Mouse (Mus musculus): ENCODE measurements around the gene Akap6.

The Akap6 gene

DNA sequence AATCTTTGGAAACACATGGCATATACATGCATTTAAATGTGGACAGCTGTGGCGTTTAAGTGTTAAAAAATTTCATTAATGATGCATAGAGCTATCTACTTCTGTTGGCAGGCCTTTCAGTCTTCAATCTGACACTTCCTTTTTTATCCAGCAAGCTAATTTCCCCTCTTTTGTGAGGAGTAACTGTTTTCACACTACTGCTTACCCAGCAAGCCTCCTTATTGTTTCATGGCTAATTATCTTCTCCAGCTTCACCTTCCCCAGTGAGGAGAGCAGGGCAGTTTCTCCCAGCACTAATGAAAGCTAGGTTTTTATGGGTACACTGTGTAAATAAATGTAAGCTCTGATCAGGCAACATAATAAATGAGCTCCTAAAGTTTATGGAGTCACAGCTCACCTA, 425.5 kb downstream of the Akap6 start:
- intact Hi-C loops (cut with DNase I): no loop called here

DNA sequence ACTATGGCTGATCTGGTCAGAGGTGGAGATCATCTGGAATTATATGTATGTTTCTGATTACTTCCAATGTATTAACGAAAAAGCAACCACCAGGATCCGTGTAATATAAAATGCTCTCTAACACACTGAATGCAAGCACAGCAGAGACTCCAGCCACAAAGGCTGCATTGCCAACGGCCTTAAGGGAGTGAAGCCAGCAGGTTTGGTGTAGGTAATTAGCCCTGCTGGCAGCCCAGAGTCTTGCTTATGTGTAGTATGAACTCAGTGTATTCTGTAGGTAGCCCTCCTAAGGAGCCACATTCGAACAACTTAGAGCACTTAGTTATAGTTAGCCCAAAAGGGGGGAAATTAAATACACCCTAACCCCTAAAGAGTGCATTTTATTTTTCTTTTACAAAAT, 426.1 kb downstream of the Akap6 start:
- intact Hi-C loops (cut with DNase I): no loop called here

DNA sequence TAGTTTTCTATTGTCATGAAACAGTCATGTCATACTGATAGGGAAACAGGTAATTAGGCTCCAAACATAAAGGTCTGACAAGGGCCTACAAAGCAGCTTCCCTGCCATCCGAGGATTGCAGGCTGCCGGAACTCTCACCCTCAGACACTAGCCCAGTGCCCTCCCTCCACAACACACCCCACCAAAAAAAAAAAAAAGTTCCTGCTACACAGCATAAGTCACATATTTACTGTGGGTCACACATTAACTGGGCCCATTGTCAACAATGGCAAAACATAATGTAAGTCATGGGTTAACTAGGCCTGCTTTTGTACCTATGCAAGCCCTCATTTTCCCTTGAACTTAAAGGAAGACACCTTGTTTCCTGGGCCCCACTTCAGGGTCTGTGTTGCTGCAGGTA, 435.0 kb downstream of the Akap6 start:
- intact Hi-C loops (cut with DNase I): no loop called here

DNA sequence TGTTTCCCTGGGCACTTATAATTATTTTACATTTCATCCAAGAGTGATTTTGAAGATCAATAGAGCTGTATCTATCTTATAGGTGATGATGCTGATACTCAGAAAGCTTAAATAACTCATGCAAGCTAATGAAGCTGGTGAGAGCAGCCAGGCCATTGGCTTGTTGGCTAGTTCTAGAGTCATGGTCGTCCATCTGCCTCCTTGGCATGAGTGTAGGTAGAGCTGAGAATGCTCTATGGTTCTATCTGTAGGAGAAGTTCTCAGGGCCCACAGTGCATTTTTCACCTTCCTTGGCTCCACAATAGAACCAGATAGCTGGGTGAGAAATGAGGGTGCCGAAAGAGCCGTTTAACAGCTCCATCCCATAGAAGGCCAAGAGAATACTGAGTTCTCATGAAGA, 438.1 kb downstream of the Akap6 start:
- intact Hi-C loops (cut with DNase I): no loop called here

DNA sequence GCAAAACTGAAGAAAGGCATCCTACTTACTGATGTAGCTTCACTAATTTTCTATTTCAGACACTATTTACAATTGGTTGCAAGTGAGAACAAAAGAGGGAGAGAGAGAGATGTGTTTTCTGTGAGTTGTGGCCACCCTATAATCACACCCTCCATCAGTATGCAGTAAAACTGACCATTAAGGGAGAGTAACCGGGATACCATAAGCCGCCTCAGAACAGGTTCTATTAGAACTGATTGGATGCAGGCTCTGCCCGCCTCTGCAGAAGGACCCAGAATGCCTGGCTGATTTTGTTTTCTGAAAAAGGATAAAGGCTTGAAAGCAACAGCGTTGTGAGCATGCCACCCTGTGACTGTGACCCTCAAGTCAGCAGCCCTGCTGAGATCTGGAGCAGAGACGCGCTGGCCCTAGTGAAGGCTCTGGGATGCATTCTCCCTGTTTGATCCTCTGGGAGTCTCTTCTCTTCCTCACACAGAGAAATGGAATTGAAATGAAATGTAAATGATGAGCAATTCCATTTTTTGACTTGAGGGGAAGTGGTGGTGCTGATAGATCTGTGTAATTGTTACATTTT, 445.0 kb downstream of the Akap6 start:
- intact Hi-C loops (cut with DNase I): no loop called here

DNA sequence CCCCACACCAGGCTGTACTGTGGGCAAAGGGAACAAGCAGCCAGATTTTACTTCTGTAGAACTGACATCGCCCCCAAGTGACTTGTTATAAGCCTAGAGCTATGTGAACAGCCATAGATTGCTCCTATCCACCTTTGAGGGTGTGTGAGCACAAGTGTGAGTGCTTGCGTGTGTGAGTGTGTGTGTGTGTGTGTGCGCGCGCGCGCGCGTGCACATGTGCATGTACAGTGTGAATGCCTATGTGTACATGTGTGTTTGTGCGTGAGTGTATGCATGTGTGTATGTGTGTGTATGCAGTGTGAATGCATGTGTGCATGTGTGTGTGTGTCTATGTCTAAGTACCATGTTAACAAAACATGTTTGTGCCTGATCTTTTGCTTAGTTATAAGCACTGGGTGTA, 445.6 kb downstream of the Akap6 start:
- intact Hi-C loops (cut with DNase I): no loop called here

DNA sequence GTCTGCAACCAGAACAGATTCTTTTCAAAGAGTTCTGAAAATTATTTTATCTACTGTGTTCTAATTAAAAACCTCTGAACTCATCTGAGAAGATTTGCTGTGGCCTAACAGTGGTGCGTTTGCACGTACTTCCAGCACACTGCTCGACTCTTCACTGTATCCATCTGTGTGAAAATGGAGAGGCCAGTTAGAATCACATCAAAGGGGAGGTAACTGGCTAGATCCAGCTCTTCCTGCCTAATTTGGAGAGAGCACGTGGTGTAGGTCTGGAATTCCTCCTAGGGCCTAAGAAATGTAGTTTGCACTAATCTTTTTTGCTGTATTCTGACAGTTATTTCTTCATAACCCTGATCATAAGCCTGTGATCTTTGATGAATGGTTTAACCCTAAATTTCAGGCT, 446.3 kb downstream of the Akap6 start:
- intact Hi-C loops (cut with DNase I): no loop called here

DNA sequence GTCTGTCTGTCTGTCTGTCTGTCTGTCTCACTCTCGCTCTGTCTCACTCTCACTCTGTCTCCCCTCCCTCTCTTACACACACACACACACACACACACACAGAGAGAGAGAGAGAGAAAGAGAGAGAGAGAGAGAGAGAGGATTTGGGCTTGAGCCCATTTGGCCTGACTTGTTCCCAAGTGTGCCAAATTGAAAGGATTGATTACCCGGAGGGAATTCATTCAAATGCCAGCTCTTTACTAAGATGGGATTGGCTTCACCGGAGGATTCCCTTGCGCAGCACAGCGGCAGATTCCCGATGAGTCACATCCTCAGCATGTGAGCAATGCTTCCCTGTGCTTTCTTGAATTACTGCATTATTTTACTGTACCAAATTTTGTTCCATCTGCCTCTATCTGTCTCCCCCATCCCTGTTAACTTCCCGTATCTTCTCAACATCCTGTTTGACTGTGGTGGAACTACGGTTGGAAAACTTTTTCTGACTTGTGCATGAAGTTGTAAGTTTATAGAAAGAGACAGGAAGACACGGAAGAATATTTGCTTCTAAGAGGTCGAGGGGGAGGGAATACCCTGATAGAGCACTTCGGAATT, 447.4 kb downstream of the Akap6 start:
- intact Hi-C loops (cut with DNase I): no loop called here

DNA sequence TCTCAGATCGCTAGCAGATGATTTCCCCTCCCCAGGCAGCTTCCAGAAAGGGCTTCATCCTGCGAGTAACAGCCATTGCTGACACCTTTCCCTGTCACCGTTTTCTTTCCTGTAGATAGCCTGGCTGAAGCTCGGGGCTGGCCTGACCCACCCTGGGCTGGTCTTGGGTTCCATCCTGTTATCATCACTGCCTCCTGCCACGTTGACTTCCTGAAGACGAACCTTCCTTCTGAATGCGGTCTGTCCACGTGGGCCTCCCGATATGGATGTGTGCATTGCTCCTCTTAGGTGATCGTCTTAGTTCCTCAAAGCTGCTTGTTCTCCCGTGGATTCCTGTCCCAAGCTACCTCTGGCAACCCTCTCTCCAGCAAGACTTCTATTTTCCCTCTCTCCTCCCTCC, 448.5 kb downstream of the Akap6 start:
- intact Hi-C loops (cut with DNase I): no loop called here

DNA sequence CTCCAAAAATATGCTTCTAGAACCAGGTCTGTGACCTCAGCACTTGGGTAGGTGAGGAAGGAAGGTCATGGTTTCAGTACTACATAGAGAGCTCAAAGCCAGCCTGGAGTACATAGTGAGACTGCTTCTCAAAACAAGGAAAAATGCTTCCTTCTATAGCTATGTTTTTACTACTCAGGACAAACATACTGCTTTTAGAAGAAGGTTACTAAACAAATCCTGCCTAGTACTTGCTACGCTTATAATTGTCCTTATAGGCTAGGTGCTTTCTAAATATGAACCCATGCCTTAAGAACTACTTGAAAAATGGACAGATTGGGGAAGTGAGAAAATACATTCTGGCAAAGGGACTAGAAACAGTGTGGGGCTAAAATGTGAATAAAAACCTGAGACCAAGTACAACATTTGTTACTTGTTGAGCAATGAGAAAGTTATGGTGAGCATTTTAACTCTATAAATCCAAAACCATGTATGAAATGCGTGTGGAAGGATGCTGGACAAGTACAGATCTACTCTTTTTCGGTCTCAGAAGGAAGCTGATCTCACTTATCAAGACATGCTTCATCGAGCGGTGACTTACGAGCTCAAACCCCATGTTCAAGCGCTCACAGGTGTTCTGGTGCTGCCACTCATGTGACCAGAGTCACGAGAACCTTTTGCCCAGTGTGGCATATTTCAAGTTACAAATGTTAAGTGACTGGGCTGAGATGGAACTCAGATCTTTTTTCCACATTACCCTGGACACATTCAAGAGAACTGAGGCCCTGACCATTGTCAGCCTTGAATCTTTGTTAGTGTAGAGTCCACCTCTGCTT, 469.2 kb downstream of the Akap6 start:
- intact Hi-C loops (cut with DNase I): no loop called here

DNA sequence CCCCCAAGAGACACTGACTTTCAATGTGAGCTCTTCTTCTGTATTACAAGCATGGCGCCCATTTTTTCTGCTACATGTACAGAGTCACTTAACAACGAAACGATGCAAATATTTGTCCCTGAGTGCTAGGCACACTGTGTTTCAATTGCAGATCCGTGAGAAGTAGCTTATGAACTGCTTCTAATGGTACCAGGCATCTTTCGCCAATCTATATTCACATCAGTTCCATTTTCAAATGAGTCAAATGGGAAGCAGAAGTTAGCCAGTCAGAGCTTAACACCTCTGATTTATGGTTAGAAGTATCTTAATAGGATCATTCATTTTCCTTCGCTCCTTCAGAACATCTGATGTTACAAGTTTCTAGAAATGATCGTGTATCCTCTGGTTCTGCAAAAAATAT, 492.3 kb downstream of the Akap6 start:
- intact Hi-C loops (cut with DNase I): no loop called here

DNA sequence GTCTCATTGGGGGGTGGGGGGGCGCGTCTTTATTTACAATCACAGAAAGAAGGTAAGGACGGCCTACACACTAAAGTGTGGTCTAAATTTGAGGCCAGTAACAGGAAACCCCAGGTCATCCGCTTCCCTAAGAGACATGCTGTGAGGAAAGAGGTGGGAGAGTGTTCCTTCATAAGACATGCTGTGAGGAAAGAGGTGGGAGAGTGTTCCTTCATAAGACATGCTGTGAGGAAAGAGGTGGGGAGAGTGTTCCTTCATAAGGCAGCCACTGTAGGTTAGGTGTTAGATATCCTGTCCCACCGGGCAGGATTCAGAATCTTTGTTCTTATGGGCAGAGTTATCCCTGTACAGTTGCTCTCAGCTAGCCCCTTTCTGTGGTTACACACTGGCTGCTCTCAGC, 494.5 kb downstream of the Akap6 start:
- intact Hi-C loops (cut with DNase I): no loop called here

All from adrenal gland (tissue).